16 mouse cellular contexts compared by ENCODE assay signal in the genomic region with DNA sequence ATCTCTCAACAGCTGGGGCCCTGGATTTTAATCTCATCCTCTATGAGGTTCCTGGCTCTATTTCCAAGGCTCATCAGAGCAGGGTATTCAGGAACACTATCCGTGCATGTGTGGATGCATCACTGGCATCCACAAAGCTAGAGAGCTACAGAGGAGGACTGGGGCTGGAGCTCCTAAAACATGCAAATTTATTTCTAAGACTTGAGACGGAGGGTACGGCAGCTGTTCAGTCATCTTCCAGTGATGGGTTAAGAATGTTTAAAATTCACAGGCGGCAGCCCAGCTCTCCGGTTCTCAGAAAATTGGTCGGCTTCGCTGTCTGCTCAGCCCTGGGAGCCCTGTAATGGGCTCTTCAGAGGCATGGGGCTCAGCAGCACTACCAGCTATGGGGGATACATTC.
A peak's percentile ranks its signal among the peaks of the same experiment; 100 is the strongest.
DNase-seq lines count a peak whose midpoint lies in the region; ATAC-seq and TF ChIP-seq lines count a peak whose summit lies in the region.
"Had no signal": no experiment of that assay in that cellular context is flagged by ENCODE, and none has a peak within 500 bp of the region (broad histone marks: within the 10 kb centered on the region; RNA-seq: fewer than 3 reads in every experiment).

No protein-coding gene starts in this region.

- no peak for TF ChIP-seq EP300 in lung, postnatal 0 days (IDR thresholded peaks at IDR 0.05)

- peaks cover 16% of the 10 kb centered on the region for H3K4me1 ChIP-seq in forebrain, embryonic 13.5 days
- H3K4me1 ChIP-seq in forebrain, embryonic 11.5 days (replicated peaks; ENCODE audit: control insufficient read depth, insufficient read depth, low read length): 0 out of 2 replicates have a peak, but pooled peaks cover 4% of the 10 kb centered on the region
- peaks cover 34% of the 10 kb centered on the region for H3K4me1 ChIP-seq in neural tube, embryonic 13.5 days (replicated peaks)
- peaks cover 13% of the 10 kb centered on the region for H3K4me1 ChIP-seq in hindbrain, embryonic 16.5 days (ENCODE audit: control insufficient read depth, insufficient read depth, low read depth, low read length)
- peaks cover 6% of the 10 kb centered on the region; the same call in 1 of the 2 replicates for H3K4me1 ChIP-seq in lung, postnatal 0 days (ENCODE audit: insufficient read depth, low read depth, low read length)

- intact Hi-C loops in gastrocnemius, postnatal 36 days (cut with DNase I): no loop called here

- no peak for DNase-seq in forebrain, embryonic 11.5 days (ENCODE audit: low spot score)
- DNase-seq in neural tube, embryonic 10.5 days (ENCODE audit: extremely low spot score, low spot score): no peak
- DNase-seq in right cerebral cortex, postnatal 14 days: peak; percentile 21
- DNase-seq in lung, postnatal 0 days (ENCODE audit: low spot score): no peak
- no peak for DNase-seq in gastrocnemius, postnatal 36 days
- DNase-seq: adrenal gland, postnatal 14 days; cerebellum, postnatal 14 days; heart, adult 18-20 months; kidney, postnatal 36 days; liver; lung, embryonic 14.5 days had no signal

- H3K9me3 ChIP-seq in forebrain, embryonic 13.5 days (replicated peaks): no peaks in the 10 kb centered on the region
- no peaks in the 10 kb centered on the region for H3K9me3 ChIP-seq in forebrain, embryonic 11.5 days (ENCODE audit: control insufficient read depth, low read length)
- no peaks in the 10 kb centered on the region for H3K9me3 ChIP-seq in neural tube, embryonic 13.5 days
- H3K9me3 ChIP-seq in hindbrain, embryonic 16.5 days (ENCODE audit: control insufficient read depth, low read length): no peaks in the 10 kb centered on the region
- H3K9me3 ChIP-seq in lung, postnatal 0 days (ENCODE audit: low read length): no peaks in the 10 kb centered on the region
- H3K9me3 ChIP-seq: G1E had no signal

- TF ChIP-seq CTCF in lung, postnatal 0 days (IDR thresholded peaks at IDR 0.05): no peak

- ATAC-seq in forebrain, embryonic 13.5 days: peak; percentile 70
- ATAC-seq in forebrain, embryonic 11.5 days (replicated peaks; ENCODE audit: low FRiP score): no peak
- ATAC-seq in neural tube, embryonic 13.5 days (ENCODE audit: low read depth): no peak
- peak; percentile 20; the same call in 1 of the 2 replicates for ATAC-seq in hindbrain, embryonic 16.5 days
- ATAC-seq in lung, postnatal 0 days: no peak
- ATAC-seq: intestine, postnatal 0 days had no signal

- H3K4me3 ChIP-seq in forebrain, embryonic 13.5 days: no peak overlapping the region
- H3K4me3 ChIP-seq in forebrain, embryonic 11.5 days (ENCODE audit: low read depth, low read length): no peak overlapping the region
- H3K4me3 ChIP-seq in neural tube, embryonic 13.5 days: no peak overlapping the region
- H3K4me3 ChIP-seq in hindbrain, embryonic 16.5 days (ENCODE audit: low read length): no peak overlapping the region
- no peak overlapping the region for H3K4me3 ChIP-seq in lung, postnatal 0 days (ENCODE audit: low read depth, low read length)

- 47% methylated on average over 7 of the region's 7 CpGs for WGBS in forebrain, embryonic 13.5 days
- 85% methylated on average over 7 of the region's 7 CpGs for WGBS in forebrain, embryonic 11.5 days
- 41% methylated on average over 7 of the region's 7 CpGs for WGBS in neural tube, embryonic 13.5 days
- WGBS in hindbrain, embryonic 16.5 days: 38% methylated on average over 7 of the region's 7 CpGs
- WGBS in lung, postnatal 0 days: 60% methylated on average over 7 of the region's 7 CpGs

- H3K27ac ChIP-seq in forebrain, embryonic 13.5 days: peak overlapping the region; percentile 36
- H3K27ac ChIP-seq in forebrain, embryonic 11.5 days (ENCODE audit: low read depth, low read length): no peak overlapping the region
- H3K27ac ChIP-seq in neural tube, embryonic 13.5 days (replicated peaks): peak overlapping the region; percentile 68
- H3K27ac ChIP-seq in hindbrain, embryonic 16.5 days (ENCODE audit: low read depth, low read length): peak overlapping the region; percentile 63
- no peak overlapping the region for H3K27ac ChIP-seq in lung, postnatal 0 days (ENCODE audit: low read length)

- no peaks in the 10 kb centered on the region for H3K27me3 ChIP-seq in forebrain, embryonic 13.5 days
- no peaks in the 10 kb centered on the region for H3K27me3 ChIP-seq in forebrain, embryonic 11.5 days (ENCODE audit: control insufficient read depth, insufficient read depth, low read length)
- no peaks in the 10 kb centered on the region for H3K27me3 ChIP-seq in neural tube, embryonic 13.5 days
- H3K27me3 ChIP-seq in hindbrain, embryonic 16.5 days (replicated peaks; ENCODE audit: control insufficient read depth, insufficient read depth, low read length): no peaks in the 10 kb centered on the region
- H3K27me3 ChIP-seq in lung, postnatal 0 days (replicated peaks; ENCODE audit: insufficient read depth, low read length): no peaks in the 10 kb centered on the region

- H3K36me3 ChIP-seq in forebrain, embryonic 13.5 days (ENCODE audit: poor library complexity, severe bottlenecking): no peaks in the 10 kb centered on the region
- no peaks in the 10 kb centered on the region for H3K36me3 ChIP-seq in forebrain, embryonic 11.5 days (ENCODE audit: control insufficient read depth, insufficient read depth, low read length)
- no peaks in the 10 kb centered on the region for H3K36me3 ChIP-seq in neural tube, embryonic 13.5 days
- no peaks in the 10 kb centered on the region for H3K36me3 ChIP-seq in hindbrain, embryonic 16.5 days (ENCODE audit: control insufficient read depth, insufficient read depth, low read length)
- no peaks in the 10 kb centered on the region for H3K36me3 ChIP-seq in lung, postnatal 0 days (ENCODE audit: insufficient read depth, low read length)

- no peak overlapping the region for H3K4me2 ChIP-seq in forebrain, embryonic 13.5 days
- H3K4me2 ChIP-seq in forebrain, embryonic 11.5 days (ENCODE audit: low read depth, low read length, severe bottlenecking): no peak overlapping the region
- no peak overlapping the region for H3K4me2 ChIP-seq in neural tube, embryonic 13.5 days
- no peak overlapping the region for H3K4me2 ChIP-seq in hindbrain, embryonic 16.5 days (ENCODE audit: low read length)
- no peak overlapping the region for H3K4me2 ChIP-seq in lung, postnatal 0 days (replicated peaks; ENCODE audit: low read depth, low read length)
- H3K4me2 ChIP-seq: lung, embryonic 14.5 days had no signal

- no peak overlapping the region for H3K9ac ChIP-seq in forebrain, embryonic 13.5 days
- H3K9ac ChIP-seq in forebrain, embryonic 11.5 days (ENCODE audit: low read length): no peak overlapping the region
- no peak overlapping the region for H3K9ac ChIP-seq in neural tube, embryonic 13.5 days
- H3K9ac ChIP-seq in hindbrain, embryonic 16.5 days (ENCODE audit: low read depth, low read length): no peak overlapping the region
- no peak overlapping the region for H3K9ac ChIP-seq in lung, postnatal 0 days (replicated peaks; ENCODE audit: low read depth)
- H3K9ac ChIP-seq: lung, embryonic 14.5 days had no signal

Comparison
In these comparisons a context has a peak if more than half of its experiments do, and no peak if none do; other contexts are left out.
1. ATAC-seq: peak in forebrain, embryonic 13.5 days (single experiment) and hindbrain, embryonic 16.5 days (single experiment); none in forebrain, embryonic 11.5 days (single experiment), neural tube, embryonic 13.5 days (single experiment) and lung, postnatal 0 days (single experiment).
2. H3K27ac ChIP-seq: peak in forebrain, embryonic 13.5 days (single experiment), neural tube, embryonic 13.5 days (single experiment) and hindbrain, embryonic 16.5 days (single experiment); none in forebrain, embryonic 11.5 days (single experiment) and lung, postnatal 0 days (single experiment).